Mouse (Mus musculus): Measurements from ENCODE around the gene Agap2.

Agap2 gene

GRCm38 (mm10) chr10:127075080-127075479, at the start of gene Agap2:
Agap2 (plus strand) TSS chr10:127075284.
- DNase-seq (ENCODE audit: low spot score) = no peak

DNA sequence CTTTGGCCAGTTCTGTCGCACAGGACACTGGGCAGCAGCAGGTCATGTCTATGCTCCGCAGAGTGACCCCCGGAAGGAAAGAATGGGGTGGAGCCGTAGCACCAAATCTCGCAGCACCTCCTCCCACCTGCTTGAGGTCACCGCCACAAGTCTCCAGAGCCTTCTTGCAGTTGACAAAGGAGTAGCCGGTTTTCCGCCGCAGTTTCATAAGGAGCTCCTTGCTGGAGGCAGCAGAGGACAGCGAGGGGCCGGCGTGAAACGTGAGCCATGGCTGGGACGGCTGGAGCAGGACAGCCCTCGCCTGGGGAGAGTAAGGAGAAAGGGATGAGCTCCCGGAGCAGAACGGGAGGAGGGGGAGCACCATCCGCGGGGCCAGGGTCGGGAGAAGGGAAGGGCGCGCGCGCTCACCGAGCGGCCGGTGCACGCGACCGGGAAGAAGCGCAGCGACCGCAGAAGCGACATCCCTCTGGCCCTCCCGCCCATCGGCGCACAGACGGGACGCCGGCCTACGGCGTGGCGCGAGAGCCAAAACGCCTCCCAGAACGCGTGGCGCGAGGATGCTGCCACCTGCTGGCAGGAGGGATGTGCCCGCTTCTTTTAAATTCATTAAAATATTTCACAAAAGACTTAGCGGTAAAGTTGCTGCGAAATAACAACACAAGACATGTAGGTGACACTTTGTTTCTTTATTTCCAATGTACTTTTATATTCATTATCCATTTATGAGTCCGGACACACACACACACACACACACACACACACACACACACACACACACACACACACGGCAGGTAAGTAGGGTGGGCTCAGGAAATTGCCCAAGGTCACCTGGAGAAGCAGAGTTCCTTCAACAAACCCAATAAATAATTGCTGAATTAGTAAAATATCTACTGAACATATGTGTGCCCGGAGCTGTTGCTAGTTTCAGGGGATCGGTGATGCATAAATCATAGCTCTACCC, 44.5 kb upstream of the Agap2 start, which contains the start of gene Tsfm:
TSS of gene Tsfm (minus strand) at position 505 of the 961 bp plus-strand sequence.
- DNase-seq (ENCODE audit: low spot score) = peak; percentile 94

DNA sequence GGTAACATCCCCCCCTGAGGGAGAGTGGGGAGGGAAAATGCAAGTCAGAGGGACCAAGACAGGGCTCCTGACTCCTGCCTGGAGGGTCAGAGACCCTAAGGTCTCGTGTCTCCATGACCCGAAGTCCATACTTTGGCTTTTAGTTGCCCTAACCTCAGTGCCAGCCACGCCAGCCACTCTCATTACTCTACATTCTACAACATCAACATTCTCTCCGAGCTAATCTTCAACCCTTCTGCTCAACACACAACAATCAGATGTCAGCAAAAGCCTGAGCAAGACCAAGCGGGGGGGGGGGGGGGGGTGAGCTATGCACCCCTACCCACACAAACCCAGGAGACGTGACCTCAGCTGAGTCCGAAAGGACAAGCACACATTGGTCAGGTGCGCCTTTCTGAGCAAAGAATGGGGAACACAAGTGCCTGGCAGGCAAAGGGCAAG, 41.8 kb upstream of the Agap2 start:
- DNase-seq (ENCODE audit: low spot score) = no peak

DNA sequence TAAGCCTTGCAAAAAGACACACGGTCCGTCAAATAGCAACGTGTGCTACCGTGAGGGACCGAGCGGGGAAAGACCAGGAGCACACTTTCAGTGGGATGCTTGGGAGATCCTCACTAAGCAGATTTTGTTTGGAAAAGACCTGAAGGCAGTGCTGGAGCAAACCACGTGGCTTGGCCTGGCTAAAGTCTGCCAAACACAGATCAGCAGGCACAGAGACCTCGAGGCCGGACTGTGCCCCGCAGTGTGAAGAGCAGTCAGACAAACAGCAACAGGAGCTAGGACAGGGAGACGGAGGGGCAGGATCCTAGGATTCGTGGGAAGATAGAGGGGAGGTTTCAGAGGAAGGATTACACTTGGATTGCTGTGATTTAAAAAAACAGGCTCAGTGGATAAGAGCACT, 38.8 kb upstream of the Agap2 start:
- DNase-seq (ENCODE audit: low spot score) = no peak

DNA sequence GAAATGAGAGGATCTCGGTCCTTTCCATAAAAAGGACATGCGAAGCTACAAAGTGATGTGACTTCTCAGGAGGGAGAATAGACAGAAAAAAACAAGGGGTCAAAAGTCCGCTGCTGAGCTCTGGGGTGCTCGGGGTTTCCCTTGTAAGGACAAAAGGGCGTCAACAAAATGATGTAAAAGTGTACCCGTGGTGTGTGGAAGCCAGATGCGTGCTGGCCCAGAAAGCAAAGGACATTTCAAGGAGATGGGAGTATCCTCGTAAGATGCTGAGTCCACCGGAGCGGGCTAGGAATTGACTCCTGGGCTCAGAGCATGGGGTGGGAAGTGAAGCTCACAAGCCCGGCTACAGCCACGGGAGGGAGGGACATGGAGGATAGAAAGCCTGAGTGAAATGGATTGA, 37.4 kb upstream of the Agap2 start:
- DNase-seq (ENCODE audit: low spot score) = no peak

- DNase-seq (ENCODE audit: low spot score) = no peak
These were observed 34.4 kb upstream of the Agap2 start for GRCm38 (mm10) chr10:127040569-127041214.

- DNase-seq (ENCODE audit: low spot score) = peak; percentile 52
These were observed 33.8 kb upstream of the Agap2 start, which contains the start of the genes Mettl1 and Eef1akmt3 for GRCm38 (mm10) chr10:127041274-127041766. Mettl1 (plus strand) TSS chr10:127041414. Eef1akmt3 (minus strand) TSS chr10:127041513.

DNA sequence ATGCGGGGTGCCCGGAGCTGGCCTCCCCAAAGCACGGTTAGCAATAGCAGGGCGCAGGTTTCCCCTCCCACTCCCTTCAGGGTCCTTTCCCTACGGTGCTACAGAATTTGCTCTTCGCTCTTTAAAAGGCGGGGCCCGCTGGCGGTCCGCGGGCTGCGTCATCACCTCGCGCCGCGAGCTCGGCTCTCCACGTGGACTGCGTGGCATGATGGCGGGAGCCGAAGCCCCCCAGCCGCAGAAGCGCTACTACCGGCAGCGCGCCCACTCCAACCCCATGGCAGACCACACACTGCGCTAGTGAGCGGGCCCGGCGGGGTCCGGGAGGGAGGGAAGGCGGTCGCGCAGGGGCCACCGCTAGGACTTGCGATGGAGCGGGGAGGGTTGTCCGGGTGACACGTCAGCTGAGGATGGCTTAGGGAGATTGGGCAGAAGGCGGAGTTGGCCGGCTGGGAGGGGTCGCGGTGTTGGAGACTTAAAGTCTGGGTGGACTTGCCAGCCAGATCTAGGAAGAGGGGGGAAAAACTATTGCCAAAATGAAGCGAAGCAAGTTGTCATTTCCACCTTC, 33.2 kb upstream of the Agap2 start:
- peak; percentile 95 for DNase-seq (ENCODE audit: low spot score)

GRCm38 (mm10) chr10:127042468-127043115, 32.5 kb upstream of the Agap2 start:
- no peak for DNase-seq (ENCODE audit: low spot score)

- no peak for DNase-seq (ENCODE audit: low spot score)
These were observed 31.9 kb upstream of the Agap2 start for GRCm38 (mm10) chr10:127043187-127043586.

DNA sequence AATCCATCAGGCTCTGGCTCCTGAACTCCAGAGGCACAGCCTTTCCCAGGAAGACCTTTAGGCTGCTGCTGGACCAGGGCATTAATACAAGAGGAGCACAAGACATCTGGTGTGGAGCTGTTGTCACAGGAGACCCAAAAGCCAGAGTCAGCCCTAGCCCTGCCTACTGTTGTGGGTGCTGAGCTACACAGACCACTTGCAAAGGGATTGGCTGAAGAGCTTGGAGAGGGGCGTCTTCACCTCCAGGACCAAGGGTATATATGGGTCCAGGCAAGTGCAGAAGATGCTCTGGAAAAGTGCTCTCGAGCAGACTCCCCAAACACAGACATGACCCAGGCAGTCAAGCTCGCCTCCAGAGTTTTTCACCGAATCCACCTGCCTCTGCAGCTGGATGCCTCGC, 27.1 kb upstream of the Agap2 start, which contains the start of gene Cyp27b1:
TSS of gene Cyp27b1 (plus strand) at position 297 of the 400 bp plus-strand sequence.
- no peak for DNase-seq (ENCODE audit: low spot score)

GRCm38 (mm10) chr10:127048608-127049394, 26.3 kb upstream of the Agap2 start:
- DNase-seq (ENCODE audit: low spot score) = no peak

- no peak for DNase-seq (ENCODE audit: low spot score)
These were observed 25.5 kb upstream of the Agap2 start for GRCm38 (mm10) chr10:127049395-127050118.

GRCm38 (mm10) chr10:127050119-127050474, 25.0 kb upstream of the Agap2 start:
- no peak for DNase-seq (ENCODE audit: low spot score)

DNA sequence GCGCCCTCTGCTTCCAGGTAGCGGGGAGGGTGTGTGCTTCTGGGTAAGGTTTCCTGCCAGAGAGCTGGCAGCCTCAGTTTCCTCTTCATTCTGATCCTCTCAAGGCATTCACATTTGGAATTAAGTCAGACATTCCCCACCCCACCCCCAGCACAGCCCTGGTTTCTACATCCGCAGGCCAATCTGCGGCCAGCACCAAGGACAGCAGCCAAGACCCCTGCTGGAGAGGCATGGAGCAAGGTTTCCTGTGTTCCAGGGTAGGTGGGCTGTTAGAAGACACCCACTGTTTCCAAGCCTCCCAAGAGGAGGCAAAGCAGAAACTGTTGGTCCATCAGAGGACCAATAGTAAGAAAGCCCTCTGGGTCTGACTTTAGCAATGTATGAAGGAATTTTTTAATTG, 20.4 kb upstream of the Agap2 start:
- no peak for DNase-seq (ENCODE audit: low spot score)

DNA sequence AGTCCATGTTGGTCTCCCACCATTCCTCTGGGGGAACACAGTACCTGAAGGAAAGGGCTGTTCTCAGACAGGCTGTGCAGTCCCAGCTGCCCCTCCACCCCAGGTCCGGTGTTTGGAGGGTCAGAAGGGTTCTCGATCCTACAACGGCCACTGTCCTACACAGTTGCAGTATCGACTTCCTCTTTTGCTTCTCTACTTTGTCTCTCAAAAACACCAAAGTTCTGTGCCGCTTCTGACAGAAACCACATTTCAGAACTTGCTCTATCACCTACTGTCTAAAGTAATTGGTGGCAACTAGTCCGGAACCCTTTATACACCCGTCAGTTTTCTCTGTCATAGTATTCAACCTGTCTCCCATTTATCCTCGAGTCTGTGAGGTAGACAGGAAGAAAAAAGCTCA, 19.7 kb upstream of the Agap2 start:
- DNase-seq (ENCODE audit: low spot score) = no peak

DNA sequence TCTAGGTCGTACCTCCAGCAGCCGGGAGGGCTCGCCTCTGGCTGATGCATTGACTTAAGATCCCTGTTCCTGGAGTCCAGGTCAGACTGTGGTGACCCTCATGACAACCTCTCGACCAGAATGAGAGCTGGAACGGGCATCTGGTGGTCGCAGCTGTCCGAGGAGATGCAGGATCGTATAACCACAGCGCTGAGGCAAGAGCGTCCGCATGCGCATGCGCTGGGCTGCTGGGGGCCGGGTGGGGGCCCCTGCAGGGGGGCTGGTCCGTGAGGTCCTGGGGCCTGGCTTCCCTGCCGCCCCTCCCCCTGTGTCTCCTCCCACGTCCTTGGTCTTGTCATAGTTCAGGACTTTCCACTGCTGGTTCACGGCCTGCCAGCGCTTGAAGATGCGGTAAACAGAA, 18.6 kb upstream of the Agap2 start:
- DNase-seq (ENCODE audit: low spot score) = no peak

- DNase-seq (ENCODE audit: low spot score) = peak; percentile 93
These were observed 16.9 kb upstream of the Agap2 start for GRCm38 (mm10) chr10:127058161-127058560.

DNA sequence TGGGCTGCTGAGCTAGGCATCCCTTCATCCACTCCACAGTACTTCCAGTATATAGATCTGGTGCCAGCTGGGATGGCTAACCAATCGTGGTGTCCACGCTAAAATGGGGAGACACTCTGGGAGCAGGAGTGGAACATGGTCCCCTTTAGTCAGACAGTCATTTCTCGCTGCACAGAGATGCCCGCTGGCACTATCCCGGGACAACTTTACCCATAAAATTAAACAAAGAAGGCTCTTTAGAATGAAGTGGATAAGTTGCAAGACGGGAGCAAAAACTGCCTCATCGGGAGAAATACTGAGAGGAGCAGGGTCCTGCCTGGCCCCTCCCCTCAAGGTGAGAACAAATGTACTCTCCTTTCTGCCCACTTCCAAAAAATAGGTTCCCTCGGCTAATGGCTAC, 16.4 kb upstream of the Agap2 start:
- no peak for DNase-seq (ENCODE audit: low spot score)
